Mouse (Mus musculus): ENCODE results near the gene Rab8b.
"Not testable (repeated sequence)": the region's sequence is repeated elsewhere in the genome, so short reads cannot be mapped to it uniquely, and the experiment has no call there.

The Rab8b gene

GRCm38 (mm10) chr9:66834318-66835096 is 85.0 kb downstream of the Rab8b start, which contains the start of gene Aph1c:
Gene Aph1c (minus strand): TSS chr9:66834726.
- DNase-seq (ENCODE audit: low spot score) = peak; percentile 99

GRCm38 (mm10) chr9:66833851-66834250 is 85.6 kb downstream of the Rab8b start:
- no peak for DNase-seq (ENCODE audit: low spot score)

GRCm38 (mm10) chr9:66832366-66832908 is 87.0 kb downstream of the Rab8b start:
- DNase-seq (ENCODE audit: low spot score) = no peak

- no peak for DNase-seq (ENCODE audit: low spot score)
These were observed 93.5 kb downstream of the Rab8b start for GRCm38 (mm10) chr9:66825990-66826389.

- not testable (repeated sequence) for DNase-seq (ENCODE audit: low spot score)
These were observed 97.2 kb downstream of the Rab8b start for GRCm38 (mm10) chr9:66822255-66822654.

GRCm38 (mm10) chr9:66820996-66821395 is 98.5 kb downstream of the Rab8b start:
- DNase-seq (ENCODE audit: low spot score) = no peak

- DNase-seq (ENCODE audit: low spot score) = no peak
These were observed 106.1 kb downstream of the Rab8b start for GRCm38 (mm10) chr9:66813392-66813791.

- not testable (repeated sequence) for DNase-seq (ENCODE audit: low spot score)
These were observed 113.5 kb downstream of the Rab8b start for GRCm38 (mm10) chr9:66805951-66806350.

- no peak for DNase-seq (ENCODE audit: low spot score)
These were observed 117.5 kb downstream of the Rab8b start for GRCm38 (mm10) chr9:66801947-66802346.

GRCm38 (mm10) chr9:66796739-66797138 is 122.7 kb downstream of the Rab8b start, which contains the start of gene Gm10647:
Gene Gm10647 (plus strand): TSS chr9:66797039.
- no peak for DNase-seq (ENCODE audit: low spot score)

GRCm38 (mm10) chr9:66795464-66796324 is 123.8 kb downstream of the Rab8b start, which contains the start of gene Aph1b:
Gene Aph1b (minus strand): TSS chr9:66795490.
- DNase-seq (ENCODE audit: low spot score) = peak; percentile 92

GRCm38 (mm10) chr9:66794629-66795463 is 124.6 kb downstream of the Rab8b start:
- DNase-seq (ENCODE audit: low spot score) = no peak
